Mouse (Mus musculus) brain, embryonic 14.5 days (tissue): Measurements from ENCODE around the gene Slc51b.

ENCODE experiments used
- CTCF ChIP-seq: fragments of 200-500 bp; IDR thresholded peaks from 2 replicates; pipeline ENCODE4 v1.5.1; 2012; ENCODE audit warnings: inconsistent platforms, mild to moderate bottlenecking, moderate library complexity, borderline replicate concordance; ENCODE audit not compliant: insufficient read depth, insufficient read length; ENCODE audit errors: extremely low read depth
- POLR2A ChIP-seq: fragments of 200-500 bp; IDR thresholded peaks from 2 replicates; pipeline ENCODE4 v1.6.1; 2012; ENCODE audit warnings: mild to moderate bottlenecking, inconsistent platforms, borderline replicate concordance; ENCODE audit not compliant: poor library complexity, insufficient read depth, insufficient read length, severe bottlenecking; ENCODE audit errors: extremely low read depth

GRCm38 (mm10) chr9:65375163-65375934 lies 47.4 kb downstream of the Slc51b start:
- TF ChIP-seq POLR2A (no peak), CTCF (no peak)
